Mouse (Mus musculus): ENCODE data around the gene Rbfox1.

Rbfox1 gene

GRCm38 (mm10) chr16:7229232-7229631 is 1344.1 kb downstream of the Rbfox1 start:
- DNase-seq (ENCODE audit: low spot score): no peak

GRCm38 (mm10) chr16:7241627-7242026 is 1356.5 kb downstream of the Rbfox1 start:
- DNase-seq (ENCODE audit: low spot score): no peak

GRCm38 (mm10) chr16:7242501-7242900 is 1357.3 kb downstream of the Rbfox1 start:
- DNase-seq (ENCODE audit: low spot score): no peak

- no peak for DNase-seq (ENCODE audit: low spot score)
Measured at GRCm38 (mm10) chr16:7244382-7244781, 1359.2 kb downstream of the Rbfox1 start.

GRCm38 (mm10) chr16:7251696-7252095 is 1366.5 kb downstream of the Rbfox1 start:
- DNase-seq (ENCODE audit: low spot score): no peak

GRCm38 (mm10) chr16:7257366-7257765 is 1372.2 kb downstream of the Rbfox1 start:
- no peak for DNase-seq (ENCODE audit: low spot score)

GRCm38 (mm10) chr16:7263261-7263660 is 1378.1 kb downstream of the Rbfox1 start:
- no peak for DNase-seq (ENCODE audit: low spot score)

- no peak for DNase-seq (ENCODE audit: low spot score)
Measured at GRCm38 (mm10) chr16:7265715-7266114, 1380.6 kb downstream of the Rbfox1 start.

GRCm38 (mm10) chr16:7275501-7275900 is 1390.3 kb downstream of the Rbfox1 start:
- no peak for DNase-seq (ENCODE audit: low spot score)

- DNase-seq (ENCODE audit: low spot score): peak; percentile 25
Measured at GRCm38 (mm10) chr16:7275901-7276300, 1390.7 kb downstream of the Rbfox1 start.

GRCm38 (mm10) chr16:7279544-7279943 is 1394.4 kb downstream of the Rbfox1 start:
- DNase-seq (ENCODE audit: low spot score): peak; percentile 4

- no peak for DNase-seq (ENCODE audit: low spot score)
Measured at GRCm38 (mm10) chr16:7282257-7282656, 1397.1 kb downstream of the Rbfox1 start.

GRCm38 (mm10) chr16:7292985-7293805 is 1408.0 kb downstream of the Rbfox1 start:
- DNase-seq (ENCODE audit: low spot score): peak; percentile 31

- DNase-seq (ENCODE audit: low spot score): no peak
Measured at GRCm38 (mm10) chr16:7302416-7302815, 1417.3 kb downstream of the Rbfox1 start.

- DNase-seq (ENCODE audit: low spot score): no peak
Measured at GRCm38 (mm10) chr16:7329196-7329595, 1444.0 kb downstream of the Rbfox1 start.

GRCm38 (mm10) chr16:7341186-7341585 is 1456.0 kb downstream of the Rbfox1 start:
- DNase-seq (ENCODE audit: low spot score): no peak

GRCm38 (mm10) chr16:7345298-7345697 is 1460.1 kb downstream of the Rbfox1 start:
- DNase-seq (ENCODE audit: low spot score): no peak

- DNase-seq (ENCODE audit: low spot score): peak; percentile 35
Measured at GRCm38 (mm10) chr16:7346001-7346625, 1461.0 kb downstream of the Rbfox1 start.

- no peak for DNase-seq (ENCODE audit: low spot score)
Measured at GRCm38 (mm10) chr16:7347522-7348165, 1462.5 kb downstream of the Rbfox1 start.

- DNase-seq (ENCODE audit: low spot score): no peak
Measured at GRCm38 (mm10) chr16:7352808-7353207, 1467.7 kb downstream of the Rbfox1 start.

- DNase-seq (ENCODE audit: low spot score): no peak
Measured at GRCm38 (mm10) chr16:7354116-7354515, 1469.0 kb downstream of the Rbfox1 start.

- no peak for DNase-seq (ENCODE audit: low spot score)
Measured at GRCm38 (mm10) chr16:7359043-7359442, 1473.9 kb downstream of the Rbfox1 start.

- no peak for DNase-seq (ENCODE audit: low spot score)
Measured at GRCm38 (mm10) chr16:7360706-7361105, 1475.6 kb downstream of the Rbfox1 start.

Data from embryo, embryonic 10.5 days (tissue).